Mouse (Mus musculus): Measurements from ENCODE around the gene Ccdc174.

- TF ChIP-seq CTCF (IDR thresholded peaks at IDR 0.05; ENCODE audit: low read depth) (no peak), EP300 (IDR thresholded peaks at IDR 0.05; ENCODE audit: low read depth) (no peak)
Observed at GRCm38 (mm10) chr6:91842897-91843627, 34.8 kb upstream of the Ccdc174 start.

All from liver, embryonic 14.5 days (tissue).